Mouse (Mus musculus): ENCODE data around the gene Prl.
"Not testable (repeated sequence)": the region's sequence is repeated elsewhere in the genome, so short reads cannot be mapped to it uniquely, and the experiment has no call there.

Gene Prl

GRCm38 (mm10) chr13:27057270-27057669 is at the start of gene Prl:
Prl (plus strand) TSS chr13:27057570.
- no peak for DNase-seq (ENCODE audit: low read depth, low spot score)

GRCm38 (mm10) chr13:27026614-27027013 is 30.8 kb upstream of the Prl start:
- DNase-seq (ENCODE audit: low read depth, low spot score), result no peak

- DNase-seq (ENCODE audit: low read depth, low spot score), result no peak
These were observed 30.0 kb upstream of the Prl start for GRCm38 (mm10) chr13:27027376-27027775.

- no peak for DNase-seq (ENCODE audit: low read depth, low spot score)
These were observed 28.7 kb upstream of the Prl start for GRCm38 (mm10) chr13:27028501-27029240.

GRCm38 (mm10) chr13:27031101-27031852 is 26.1 kb upstream of the Prl start:
- no peak for DNase-seq (ENCODE audit: low read depth, low spot score)

- DNase-seq (ENCODE audit: low read depth, low spot score), result no peak
These were observed 25.5 kb upstream of the Prl start for GRCm38 (mm10) chr13:27031853-27032240.

- no peak for DNase-seq (ENCODE audit: low read depth, low spot score)
These were observed 24.4 kb upstream of the Prl start for GRCm38 (mm10) chr13:27032998-27033397.

- no peak for DNase-seq (ENCODE audit: low read depth, low spot score)
These were observed 15.2 kb upstream of the Prl start for GRCm38 (mm10) chr13:27042185-27042584.

GRCm38 (mm10) chr13:27043326-27043725 is 14.0 kb upstream of the Prl start:
- DNase-seq (ENCODE audit: low read depth, low spot score), result no peak

GRCm38 (mm10) chr13:27059177-27059576 is 1.8 kb downstream of the Prl start:
- DNase-seq (ENCODE audit: low read depth, low spot score), result no peak

GRCm38 (mm10) chr13:27093890-27094289 is 36.5 kb downstream of the Prl start, which contains the start of gene Prl3d1:
Prl3d1 (plus strand) TSS chr13:27094190.
- not testable (repeated sequence) for DNase-seq (ENCODE audit: low read depth, low spot score)

Measured in retina, adult 2 months (tissue).